Mouse (Mus musculus): Measurements from ENCODE around the gene Hsdl2. TPM values are rescaled to one million over a fixed set of nuclear protein-coding genes. Genes with fewer than 3 reads are reported as not detected.

Hsdl2 gene
- polyA plus RNA-seq (2015; fragmentation: Illumina TruSeq; extraction: RNeasy Lipid Tissue Mini Kit (QIAGEN cat#74804); ENCODE audit: insufficient read depth, low replicate concordance) = 30.7 TPM

GRCm38 (mm10) chr4:59581314-59582185 lies at the start of gene Hsdl2:
TSS of gene Hsdl2 (plus strand) at chr4:59581563.

GRCm38 (mm10) chr4:59549175-59549976 lies 32.0 kb upstream of the Hsdl2 start, which contains the start of gene Ptbp3:
TSS of gene Ptbp3 (minus strand) at chr4:59549364.

GRCm38 (mm10) chr4:59625998-59626910 lies 44.9 kb downstream of the Hsdl2 start, which contains the start of gene E130308A19Rik:
TSS of gene E130308A19Rik (plus strand) at chr4:59626211.

Other genes with a start within 250 kb of the Hsdl2 start
- 82.5 TPM for gene Susd1, start 142.9 kb upstream of the Hsdl2 start, polyA plus RNA-seq (2015; fragmentation: Illumina TruSeq; extraction: RNeasy Lipid Tissue Mini Kit (QIAGEN cat#74804); ENCODE audit: insufficient read depth, low replicate concordance)
- gene Ptbp3, start 32.2 kb upstream of the Hsdl2 start, polyA plus RNA-seq (2015; fragmentation: Illumina TruSeq; extraction: RNeasy Lipid Tissue Mini Kit (QIAGEN cat#74804); ENCODE audit: insufficient read depth, low replicate concordance) = 208 TPM
- gene E130308A19Rik, start 44.6 kb downstream of the Hsdl2 start, polyA plus RNA-seq (2015; fragmentation: Illumina TruSeq; extraction: RNeasy Lipid Tissue Mini Kit (QIAGEN cat#74804); ENCODE audit: insufficient read depth, low replicate concordance) = 6.8 TPM
- gene Inip, start 220.0 kb downstream of the Hsdl2 start, polyA plus RNA-seq (2015; fragmentation: Illumina TruSeq; extraction: RNeasy Lipid Tissue Mini Kit (QIAGEN cat#74804); ENCODE audit: insufficient read depth, low replicate concordance) = 51.5 TPM
- 41.2 TPM for gene Snx30, start 224.3 kb downstream of the Hsdl2 start, polyA plus RNA-seq (2015; fragmentation: Illumina TruSeq; extraction: RNeasy Lipid Tissue Mini Kit (QIAGEN cat#74804); ENCODE audit: insufficient read depth, low replicate concordance)

Data from spleen, adult 10 weeks (tissue).